Mouse (Mus musculus): Measurements from ENCODE around the gene Ppp1r12a. TPM values are rescaled to one million over a fixed set of nuclear protein-coding genes. Genes with fewer than 3 reads are reported as not detected.

Ppp1r12a gene
- polyA plus RNA-seq, 1 experiment from 2014 or later = 117 TPM

DNA sequence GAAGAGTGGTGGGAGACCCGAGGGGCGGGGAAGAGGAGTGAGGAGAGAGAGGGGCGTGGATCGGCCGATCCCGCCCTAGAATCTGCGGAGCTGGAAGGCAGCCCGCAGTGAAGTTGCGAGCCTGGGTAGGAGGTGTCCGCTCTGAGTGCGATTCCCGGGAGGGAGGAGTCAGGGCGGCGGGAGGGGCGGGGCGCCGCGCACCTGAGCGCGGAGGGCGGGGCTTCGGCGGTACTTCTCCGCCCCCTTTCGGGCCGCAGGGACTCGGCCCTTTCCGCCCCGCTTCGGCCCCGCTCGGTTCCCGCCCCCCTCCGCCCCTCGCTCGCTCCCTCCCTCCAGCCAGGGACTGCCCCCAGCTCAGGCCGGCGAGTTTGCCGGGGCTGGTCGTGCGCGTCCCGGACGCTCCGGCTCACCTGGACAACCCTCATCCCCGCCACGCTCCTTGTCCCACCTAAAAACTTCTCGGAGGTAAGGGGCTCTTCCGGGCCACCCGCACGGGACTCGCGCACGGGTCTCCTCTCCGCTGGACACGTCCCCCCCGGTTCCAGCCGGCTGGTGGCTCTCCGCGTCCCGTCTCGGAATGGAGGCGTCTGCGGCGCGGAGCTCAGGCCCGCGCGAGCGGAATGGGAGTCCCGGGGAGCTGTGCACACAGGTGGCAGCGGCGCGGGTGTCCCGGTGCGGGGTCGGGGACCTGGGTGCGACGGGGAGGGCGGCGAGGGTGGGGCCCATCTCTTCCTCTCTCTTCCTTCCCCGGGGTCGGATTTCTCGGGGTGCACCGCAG lies 170.0 kb downstream of the Ppp1r12a start, which contains the start of gene Pawr:
Gene Pawr, plus strand, starts transcription at position 338 of the 778 bp plus-strand sequence.
- WGBS = under 1% methylated on average over 53 of the region's 85 CpGs
- Histone ChIP-seq H3K27me3 (replicated peaks; ENCODE audit: control insufficient read depth, insufficient read depth, low read length) (0 out of 2 replicates have a peak, but pooled peaks cover 4% of the 10 kb centered on the region), H3K4me3 (ENCODE audit: low read depth, low read length) (peak within 1 kb of the TSS; percentile 79), H3K9me3 (ENCODE audit: control insufficient read depth, low read length) (no peaks in the 10 kb centered on the region), H3K27ac (ENCODE audit: low read depth) (peak within 1 kb of the TSS; percentile 87), H3K4me2 (ENCODE audit: low read length) (peak within 1 kb of the TSS; percentile 70), H3K9ac (ENCODE audit: low read length) (peak within 1 kb of the TSS; percentile 76), H3K36me3 (ENCODE audit: control insufficient read depth, insufficient read depth, low read length) (0 out of 2 replicates have a peak, but pooled peaks cover 3% of the 10 kb centered on the region), H3K4me1 (replicated peaks; ENCODE audit: control insufficient read depth, insufficient read depth, low read length) (peaks cover 6% of the 10 kb centered on the region)
- DNase-seq (ENCODE audit: low spot score) (peak; percentile 93), ATAC-seq (replicated peaks; ENCODE audit: low FRiP score, low TSS enrichment, low read depth) (peak; percentile 93)

DNA sequence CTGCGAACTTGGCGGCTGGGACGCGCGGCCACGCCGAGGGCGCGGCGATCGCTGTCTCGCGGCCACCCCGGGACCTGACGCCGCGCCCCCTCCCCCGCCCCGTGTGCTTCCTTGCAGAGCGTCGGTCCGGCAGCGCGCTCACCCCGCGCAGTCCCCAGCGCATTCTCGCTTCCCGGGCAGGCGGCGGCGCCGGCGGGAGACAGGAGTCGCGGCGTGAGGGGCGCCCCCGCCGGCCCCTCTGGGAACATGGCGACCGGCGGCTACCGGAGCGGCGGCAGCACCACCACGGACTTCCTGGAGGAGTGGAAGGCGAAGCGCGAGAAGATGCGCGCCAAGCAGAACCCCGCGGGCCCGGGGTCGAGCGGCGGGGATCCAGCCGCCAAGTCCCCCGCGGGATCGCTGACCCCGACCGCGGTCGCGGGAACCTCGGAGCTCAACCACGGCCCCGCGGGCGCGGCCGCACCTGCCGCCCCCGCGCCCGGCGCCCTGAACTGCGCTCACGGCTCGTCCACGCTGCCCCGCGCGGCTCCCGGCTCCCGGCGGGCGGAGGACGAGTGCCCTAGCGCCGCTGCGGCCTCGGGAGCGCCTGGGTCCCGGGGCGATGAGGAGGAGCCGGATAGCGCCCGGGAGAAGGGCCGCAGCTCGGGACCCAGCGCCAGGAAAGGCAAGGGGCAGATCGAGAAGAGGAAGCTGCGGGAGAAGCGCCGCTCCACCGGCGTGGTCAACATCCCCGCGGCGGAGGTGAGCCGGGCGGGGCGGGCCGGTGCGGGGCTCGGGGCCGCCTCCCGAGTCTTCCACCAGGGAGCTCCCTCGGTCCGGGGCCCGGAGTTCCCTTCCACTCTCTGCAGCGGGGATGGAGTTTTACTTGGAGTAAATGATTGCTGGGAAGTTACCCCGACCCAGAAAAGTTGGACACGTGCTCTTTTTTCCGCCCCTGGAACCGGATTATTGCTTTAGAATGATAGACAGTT lies 170.9 kb downstream of the Ppp1r12a start:
- 0 out of 2 replicates have a peak, but pooled peaks cover 4% of the 10 kb centered on the region for H3K27me3 ChIP-seq (replicated peaks; ENCODE audit: control insufficient read depth, insufficient read depth, low read length)
- H3K27ac ChIP-seq (ENCODE audit: low read depth) = peak overlapping the region; percentile 87
- peaks cover 3% of the 10 kb centered on the region; the same call in 1 of the 2 replicates for H3K36me3 ChIP-seq (ENCODE audit: control insufficient read depth, insufficient read depth, low read length)
- H3K4me2 ChIP-seq (ENCODE audit: low read length) = peak overlapping the region; percentile 70
- H3K9ac ChIP-seq (ENCODE audit: low read length) = peak overlapping the region; percentile 76
- DNase-seq (ENCODE audit: low spot score) (peak; percentile 85), ATAC-seq (replicated peaks; ENCODE audit: low FRiP score, low TSS enrichment, low read depth) (peak; percentile 46)
- under 1% methylated on average over 101 of the region's 129 CpGs for WGBS
- H3K9me3 ChIP-seq (ENCODE audit: control insufficient read depth, low read length) = no peaks in the 10 kb centered on the region
- peaks cover 6% of the 10 kb centered on the region for H3K4me1 ChIP-seq (replicated peaks; ENCODE audit: control insufficient read depth, insufficient read depth, low read length)
- H3K4me3 ChIP-seq (ENCODE audit: low read depth, low read length) = peak overlapping the region; percentile 79

DNA sequence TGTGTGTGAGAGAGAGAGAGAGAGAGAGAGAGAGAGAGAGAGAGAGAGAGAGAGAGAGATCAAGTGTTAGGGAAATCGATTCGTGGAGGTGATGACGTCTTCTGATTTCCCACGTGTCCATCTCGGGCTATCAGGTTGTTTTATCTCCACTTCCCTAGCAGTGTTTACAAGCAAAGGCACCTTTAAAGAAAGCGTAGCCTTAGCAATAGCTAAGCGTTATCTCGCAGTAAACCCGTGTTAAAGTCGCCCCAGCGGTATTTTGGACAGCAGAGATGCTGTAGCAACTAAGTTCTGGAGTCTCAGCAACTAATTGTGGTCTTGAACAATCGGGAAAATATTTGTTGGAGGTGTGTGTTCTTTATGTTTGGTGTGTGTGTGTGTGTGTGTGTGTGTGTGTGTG lies 171.6 kb downstream of the Ppp1r12a start:
- Histone ChIP-seq H3K36me3 (ENCODE audit: control insufficient read depth, insufficient read depth, low read length) (peaks cover 5% of the 10 kb centered on the region; the same call in 1 of the 2 replicates), H3K27ac (ENCODE audit: low read depth) (no peak overlapping the region), H3K9me3 (ENCODE audit: control insufficient read depth, low read length) (no peaks in the 10 kb centered on the region), H3K9ac (ENCODE audit: low read length) (peak overlapping the region; percentile 76), H3K27me3 (replicated peaks; ENCODE audit: control insufficient read depth, insufficient read depth, low read length) (0 out of 2 replicates have a peak, but pooled peaks cover 4% of the 10 kb centered on the region), H3K4me3 (ENCODE audit: low read depth, low read length) (peak overlapping the region; percentile 79), H3K4me2 (ENCODE audit: low read length) (peak overlapping the region; percentile 70), H3K4me1 (replicated peaks; ENCODE audit: control insufficient read depth, insufficient read depth, low read length) (peaks cover 6% of the 10 kb centered on the region)
- DNase-seq (ENCODE audit: low spot score) = no peak
- ATAC-seq (replicated peaks; ENCODE audit: low FRiP score, low TSS enrichment, low read depth) = no peak
- WGBS = 6% methylated on average over 12 of the region's 12 CpGs

Other genes starting within 250 kb of the Ppp1r12a start
- gene Pawr, start 169.9 kb downstream of the Ppp1r12a start, polyA plus RNA-seq (2014; fragmentation: Nextera tagmentation; extraction: Ambion mirVana) = 12.9 and 13.3 TPM in 2 replicates

All from intestine, embryonic 14.5 days (tissue).